Mouse (Mus musculus): ENCODE measurements at regions not wholly inside any gene's neighbourhood (a gene's known extent, or its start where the extent isn't known, plus 50 kb on each side); places are given as distances from the start of the nearest gene placed in this dataset.

- TF ChIP-seq POLR2A (IDR thresholded peaks at IDR 0.05; ENCODE audit: borderline replicate concordance, control insufficient read depth, low read depth, low read length) = no peak
- TF ChIP-seq CTCF (IDR thresholded peaks at IDR 0.05; ENCODE audit: control insufficient read depth, insufficient read depth, low read length) = no peak
These were observed 312.1 kb downstream of the Tex13c3 start for GRCm38 (mm10) chrX:19168983-19169382.
